Mouse (Mus musculus): ENCODE results near the gene Rnase12. TPM values are rescaled to one million over a fixed set of nuclear protein-coding genes. Genes with fewer than 3 reads are reported as not detected.
A peak's percentile ranks its signal among the peaks of the same experiment; 100 is the strongest.
"Not testable (repeated sequence)": the region's sequence is repeated elsewhere in the genome, so short reads cannot be mapped to it uniquely, and the experiment has no call there.

The Rnase12 gene
- polyA plus RNA-seq, 1 experiment from 2014 or later: not detected

DNA sequence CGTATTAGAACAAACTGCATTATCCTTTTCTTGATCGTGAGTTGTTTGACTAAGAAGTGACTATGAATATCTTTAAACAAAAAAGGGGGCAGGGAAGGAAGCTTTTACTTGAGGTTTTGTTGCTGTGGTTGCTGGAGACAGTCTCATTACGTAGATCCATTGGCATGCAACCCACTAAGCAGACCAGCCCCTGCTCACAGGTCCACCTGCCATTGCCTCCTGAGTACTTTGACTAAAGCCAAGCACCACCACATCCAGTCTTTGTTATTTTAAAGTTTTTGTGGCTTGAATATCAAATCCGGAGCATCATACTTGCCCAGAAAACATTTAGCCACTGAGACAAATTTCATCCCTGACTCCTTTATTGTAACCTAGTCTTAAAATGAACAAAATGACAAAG is 21.2 kb downstream of the Rnase12 start:
- H3K4me1 ChIP-seq: no peaks in the 10 kb centered on the region
- H3K4me3 ChIP-seq: no peak overlapping the region
- H3K4me2 ChIP-seq (replicated peaks): no peak overlapping the region
- no peaks in the 10 kb centered on the region for H3K36me3 ChIP-seq
- no peak overlapping the region for H3K27ac ChIP-seq
- ATAC-seq (ENCODE audit: low FRiP score): no peak
- H3K27me3 ChIP-seq: no peaks in the 10 kb centered on the region
- no peak overlapping the region for H3K9ac ChIP-seq
- 86% methylated on average over 4 of the region's 4 CpGs for WGBS
- H3K9me3 ChIP-seq (replicated peaks): no peaks in the 10 kb centered on the region

DNA sequence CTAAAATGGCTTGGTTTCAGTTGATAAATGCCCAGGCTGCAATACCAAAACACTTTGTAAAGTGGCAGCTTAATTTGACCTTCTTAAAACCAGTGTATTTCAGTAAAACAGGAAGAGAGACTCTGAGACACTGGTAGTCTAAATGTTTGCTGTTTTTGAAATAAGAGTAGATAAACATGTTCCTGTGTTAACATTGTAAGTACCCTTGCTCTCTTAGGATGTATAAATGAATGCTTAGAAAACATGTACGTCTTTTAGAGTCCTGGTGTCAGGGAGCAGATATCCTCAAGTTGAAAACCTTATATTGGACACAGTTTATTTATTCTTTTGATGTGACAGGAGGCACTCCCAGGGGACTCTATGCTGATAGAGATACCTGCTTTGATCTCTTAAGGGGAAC is 22.3 kb downstream of the Rnase12 start:
- no peaks in the 10 kb centered on the region for H3K9me3 ChIP-seq (replicated peaks)
- H3K4me2 ChIP-seq (replicated peaks): no peak overlapping the region
- WGBS: 47% methylated on average over 1 of the region's 1 CpGs
- H3K27me3 ChIP-seq: no peaks in the 10 kb centered on the region
- ATAC-seq (ENCODE audit: low FRiP score): no peak
- H3K4me1 ChIP-seq: no peaks in the 10 kb centered on the region
- no peak overlapping the region for H3K4me3 ChIP-seq
- no peak overlapping the region for H3K9ac ChIP-seq
- H3K27ac ChIP-seq: no peak overlapping the region
- no peaks in the 10 kb centered on the region for H3K36me3 ChIP-seq

DNA sequence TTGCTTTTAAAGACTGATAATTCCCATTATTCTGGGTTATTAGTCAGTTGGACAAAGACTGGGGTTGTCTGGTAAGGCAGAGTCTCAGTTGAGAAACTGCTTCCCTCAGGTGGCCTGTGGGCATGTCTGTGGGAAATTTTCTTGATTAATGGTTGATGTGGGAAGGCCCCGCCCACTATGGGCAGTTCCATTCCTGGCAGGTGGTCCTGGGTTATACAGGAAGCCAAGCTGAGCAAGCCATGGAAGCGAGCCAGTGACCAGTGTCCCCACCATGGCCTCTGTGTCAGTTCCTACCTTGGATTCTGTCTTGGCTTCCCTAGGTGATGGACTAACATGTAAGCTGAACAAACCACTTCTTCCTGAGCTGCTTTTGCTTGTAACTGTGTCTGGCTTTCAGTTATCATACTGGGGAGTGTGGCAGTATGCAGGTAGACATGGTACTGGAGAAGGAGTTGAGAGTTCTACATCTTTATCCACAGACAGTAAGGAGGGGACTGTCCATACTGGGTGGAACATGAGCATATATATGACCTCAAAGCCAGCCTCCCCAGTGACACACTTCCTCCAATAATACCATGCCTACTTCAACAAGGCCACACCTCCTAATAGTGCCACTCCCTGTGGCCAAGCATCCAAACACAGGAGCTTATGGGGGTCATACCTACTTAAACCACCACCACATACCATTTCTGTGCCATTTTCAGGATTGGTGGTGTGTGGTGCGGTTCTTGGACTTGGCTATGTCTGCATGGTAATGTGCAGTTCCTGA is 29.9 kb downstream of the Rnase12 start:
- no peaks in the 10 kb centered on the region for H3K9me3 ChIP-seq (replicated peaks)
- 0 out of 2 replicates have a peak, but pooled peaks have one; percentile 35 for ATAC-seq (ENCODE audit: low FRiP score)
- WGBS: 52% methylated on average over 3 of the region's 3 CpGs
- no peak overlapping the region for H3K4me2 ChIP-seq (replicated peaks)
- no peak overlapping the region for H3K9ac ChIP-seq
- H3K27me3 ChIP-seq: no peaks in the 10 kb centered on the region
- H3K36me3 ChIP-seq: no peaks in the 10 kb centered on the region
- no peak overlapping the region for H3K27ac ChIP-seq
- H3K4me3 ChIP-seq: no peak overlapping the region
- no peaks in the 10 kb centered on the region for H3K4me1 ChIP-seq

DNA sequence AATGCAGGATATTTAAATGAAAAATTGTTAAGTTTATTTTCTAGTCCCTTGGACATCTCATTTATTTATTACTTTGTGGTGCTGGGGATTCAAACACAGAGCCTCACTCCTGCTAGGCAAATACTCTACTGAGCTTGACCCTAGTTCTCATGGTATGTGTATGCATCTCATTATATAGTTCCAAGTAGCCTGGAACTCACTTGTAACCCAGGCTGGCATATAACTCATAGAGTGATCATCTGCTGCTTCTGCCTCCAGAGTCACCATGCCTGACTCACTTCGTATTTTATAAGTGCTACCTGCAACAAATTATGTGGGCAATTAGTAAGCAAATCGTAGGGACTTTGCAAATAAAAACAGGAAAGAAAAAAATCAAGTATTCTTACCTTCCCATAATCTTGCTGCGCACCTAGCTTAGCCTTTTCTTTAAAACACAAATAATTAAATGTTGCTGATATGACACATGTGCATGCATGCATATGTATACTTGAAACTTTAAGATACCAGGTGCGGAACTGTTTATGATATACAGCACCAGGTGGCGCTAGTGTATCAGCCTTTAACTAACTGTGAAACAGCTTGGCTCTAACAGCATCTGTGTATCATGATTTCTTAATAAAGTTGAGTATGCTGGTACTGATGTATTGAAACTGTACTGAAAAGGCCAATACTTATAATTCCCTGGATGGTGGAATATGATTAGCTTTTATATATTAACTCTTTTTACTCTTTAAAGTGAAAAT is 30.9 kb downstream of the Rnase12 start:
- Histone ChIP-seq H3K9ac (no peak overlapping the region), H3K4me2 (replicated peaks) (no peak overlapping the region), H3K27ac (no peak overlapping the region), H3K4me1 (no peaks in the 10 kb centered on the region), H3K4me3 (no peak overlapping the region), H3K36me3 (no peaks in the 10 kb centered on the region), H3K27me3 (no peaks in the 10 kb centered on the region), H3K9me3 (replicated peaks) (no peaks in the 10 kb centered on the region)
- peak; percentile 46; the same call in 1 of the 2 replicates for ATAC-seq (ENCODE audit: low FRiP score)
- 41% methylated on average over 5 of the region's 5 CpGs for WGBS

DNA sequence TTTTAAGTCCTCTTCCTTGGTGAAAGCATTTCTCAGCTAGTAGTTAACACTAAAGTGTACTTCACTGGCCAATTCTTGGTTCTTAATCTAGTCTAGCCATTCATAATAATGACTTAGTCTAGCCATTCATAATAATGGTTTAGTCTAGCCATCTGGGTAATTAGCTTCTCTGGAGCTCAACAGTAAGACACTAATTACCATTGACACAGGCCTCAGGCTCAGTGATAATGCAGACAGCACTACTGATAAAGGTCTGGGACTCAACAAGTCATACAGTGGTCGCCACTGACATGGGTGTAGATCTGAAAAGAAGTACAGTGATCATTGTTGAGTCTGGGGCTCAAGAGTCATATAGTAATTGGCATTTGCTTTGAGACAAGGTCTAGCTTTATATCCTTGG is 32.6 kb downstream of the Rnase12 start:
- WGBS: 94% methylated on average over 1 of the region's 1 CpGs
- Histone ChIP-seq H3K27me3 (no peaks in the 10 kb centered on the region), H3K9ac (no peak overlapping the region), H3K4me3 (no peak overlapping the region), H3K4me1 (no peaks in the 10 kb centered on the region), H3K4me2 (replicated peaks) (no peak overlapping the region), H3K9me3 (replicated peaks) (no peaks in the 10 kb centered on the region), H3K36me3 (no peaks in the 10 kb centered on the region), H3K27ac (no peak overlapping the region)
- ATAC-seq (ENCODE audit: low FRiP score): no peak

DNA sequence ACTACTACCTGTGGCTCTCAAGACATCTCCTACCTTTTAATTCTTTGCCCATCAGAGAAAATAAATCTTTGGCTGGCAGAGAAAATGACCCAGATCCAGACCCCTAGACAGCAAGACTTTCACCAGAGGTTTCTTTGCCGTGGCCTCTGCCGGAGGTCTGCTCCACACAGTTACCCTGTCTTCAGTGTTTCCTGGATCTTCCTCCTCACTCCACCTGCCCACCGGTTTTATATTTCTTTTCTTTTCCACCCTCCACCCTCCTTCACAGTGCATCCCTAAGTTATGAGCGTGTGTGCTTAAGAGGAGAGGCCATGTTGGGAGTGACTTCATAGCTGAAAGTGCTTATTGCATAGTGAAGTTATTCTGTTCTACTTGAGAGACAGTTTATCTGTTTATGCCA is 34.0 kb downstream of the Rnase12 start:
- Histone ChIP-seq H3K27ac (no peak overlapping the region), H3K9ac (no peak overlapping the region), H3K9me3 (replicated peaks) (no peaks in the 10 kb centered on the region), H3K4me3 (no peak overlapping the region), H3K36me3 (no peaks in the 10 kb centered on the region), H3K4me2 (replicated peaks) (no peak overlapping the region), H3K27me3 (no peaks in the 10 kb centered on the region), H3K4me1 (no peaks in the 10 kb centered on the region)
- no peak for ATAC-seq (ENCODE audit: low FRiP score)
- WGBS: 77% methylated on average over 4 of the region's 4 CpGs

DNA sequence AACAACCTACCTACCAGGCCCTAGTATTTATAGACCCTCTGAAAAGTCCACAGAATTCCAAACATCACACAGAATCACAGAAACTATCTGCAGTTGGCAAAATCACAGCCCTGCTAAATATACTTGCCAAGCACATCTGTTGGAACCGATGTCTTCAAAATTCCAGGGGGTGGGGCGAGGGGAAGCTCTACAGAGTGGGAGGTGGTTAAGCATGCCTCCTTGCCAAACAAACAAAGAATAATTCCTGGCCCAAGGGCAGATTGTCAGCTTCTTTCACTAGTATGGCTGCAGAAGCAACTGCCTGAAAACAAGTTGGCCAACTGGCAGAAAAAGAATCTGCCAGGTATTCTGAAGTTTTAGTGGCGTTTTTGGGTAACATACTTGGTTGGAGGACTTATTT is 40.2 kb downstream of the Rnase12 start:
- H3K9me3 ChIP-seq (replicated peaks): no peaks in the 10 kb centered on the region
- no peak overlapping the region for H3K4me2 ChIP-seq (replicated peaks)
- H3K27me3 ChIP-seq: no peaks in the 10 kb centered on the region
- H3K4me1 ChIP-seq: no peaks in the 10 kb centered on the region
- H3K9ac ChIP-seq: no peak overlapping the region
- 83% methylated on average over 3 of the region's 3 CpGs for WGBS
- H3K4me3 ChIP-seq: no peak overlapping the region
- no peak for ATAC-seq (ENCODE audit: low FRiP score)
- no peak overlapping the region for H3K27ac ChIP-seq
- no peaks in the 10 kb centered on the region for H3K36me3 ChIP-seq

DNA sequence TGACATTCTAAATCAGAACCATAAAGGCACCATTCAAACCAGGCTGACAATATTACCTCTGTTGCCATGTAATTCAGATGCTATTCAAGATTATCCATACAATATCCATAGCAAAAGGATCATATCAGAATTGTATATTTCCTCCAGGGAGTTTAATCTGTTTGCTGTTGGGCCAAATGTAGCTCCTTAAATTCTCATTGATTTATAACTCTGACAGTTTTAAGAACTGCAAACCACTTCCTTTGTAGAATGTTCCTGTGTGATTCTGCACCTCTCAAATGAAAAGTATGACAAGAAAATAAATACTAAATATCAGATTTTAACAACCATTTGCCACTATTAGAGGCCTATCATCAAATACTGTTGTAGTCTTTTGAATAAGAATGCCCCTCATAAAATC is 41.7 kb downstream of the Rnase12 start:
- Histone ChIP-seq H3K27ac (no peak overlapping the region), H3K4me2 (replicated peaks) (no peak overlapping the region), H3K27me3 (no peaks in the 10 kb centered on the region), H3K36me3 (no peaks in the 10 kb centered on the region), H3K9ac (no peak overlapping the region), H3K4me3 (no peak overlapping the region), H3K9me3 (replicated peaks) (no peaks in the 10 kb centered on the region), H3K4me1 (no peaks in the 10 kb centered on the region)
- no peak for ATAC-seq (ENCODE audit: low FRiP score)

DNA sequence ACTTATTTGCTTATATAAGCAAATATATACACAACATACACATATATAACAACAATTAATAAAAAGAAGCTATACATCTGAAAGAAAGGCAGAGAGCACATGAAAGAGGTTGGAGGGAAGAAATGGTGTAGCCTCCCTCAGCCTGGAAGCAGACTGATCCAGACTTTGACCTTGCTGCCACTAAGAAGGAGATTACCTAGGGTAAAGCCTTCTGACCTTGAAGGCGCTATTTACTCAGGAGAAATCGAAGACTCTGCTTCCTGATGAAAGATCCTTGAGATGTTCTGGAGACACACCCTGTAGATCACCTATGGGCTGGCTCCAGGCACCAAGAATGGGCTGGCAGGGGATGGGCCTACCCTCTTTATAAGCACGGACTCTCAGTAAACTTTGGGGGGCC is 42.7 kb downstream of the Rnase12 start:
- H3K36me3 ChIP-seq; H3K9ac ChIP-seq; H3K27ac ChIP-seq; H3K4me2 ChIP-seq (replicated peaks); H3K27me3 ChIP-seq; ATAC-seq (ENCODE audit: low FRiP score); H3K4me3 ChIP-seq; H3K9me3 ChIP-seq (replicated peaks); H3K4me1 ChIP-seq: not testable (repeated sequence)
- WGBS: 92% methylated on average over 3 of the region's 3 CpGs

DNA sequence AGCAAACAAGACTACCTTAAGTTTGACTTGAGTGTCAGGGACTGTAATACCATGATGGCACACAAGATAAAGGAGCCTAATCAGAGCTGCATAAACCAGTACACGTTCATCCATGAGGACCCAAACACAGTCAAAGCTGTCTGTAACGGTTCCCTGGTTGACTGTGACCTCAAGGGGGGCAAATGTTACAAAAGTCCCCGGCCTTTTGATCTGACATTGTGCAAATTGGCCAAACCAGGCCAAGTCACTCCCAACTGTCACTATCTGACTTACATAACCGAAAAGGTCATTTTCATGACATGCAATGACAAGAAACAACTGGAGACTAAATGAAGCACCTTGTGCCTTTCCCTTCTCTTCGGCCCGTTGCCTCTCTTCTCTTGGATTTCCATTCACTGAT is 47.9 kb downstream of the Rnase12 start:
- Histone ChIP-seq H3K9me3 (replicated peaks) (no peaks in the 10 kb centered on the region), H3K27me3 (no peaks in the 10 kb centered on the region), H3K36me3 (no peaks in the 10 kb centered on the region), H3K4me3 (no peak overlapping the region), H3K27ac (no peak overlapping the region), H3K4me2 (replicated peaks) (no peak overlapping the region), H3K4me1 (no peaks in the 10 kb centered on the region), H3K9ac (no peak overlapping the region)
- no peak for ATAC-seq (ENCODE audit: low FRiP score)
- 86% methylated on average over 6 of the region's 6 CpGs for WGBS

DNA sequence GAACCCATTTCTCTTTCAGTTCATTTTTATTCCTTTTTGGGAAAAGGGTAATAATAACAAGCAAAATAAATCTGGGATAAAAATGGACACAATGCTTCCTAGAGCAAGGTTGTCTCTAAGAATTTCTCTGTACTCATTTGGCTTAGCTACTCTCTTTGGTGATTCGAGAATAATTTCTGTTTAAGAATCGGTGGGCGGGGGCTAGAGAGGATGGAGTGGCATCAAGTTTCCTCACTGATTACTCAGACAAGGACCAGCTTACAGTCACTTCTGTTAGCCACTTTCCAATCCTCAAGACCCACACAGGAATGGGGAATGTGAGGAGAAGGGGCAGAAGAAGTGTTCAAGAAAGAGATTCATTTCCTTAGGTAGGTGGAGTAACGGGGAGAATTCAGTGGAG is 48.7 kb downstream of the Rnase12 start:
- ATAC-seq (ENCODE audit: low FRiP score): no peak
- no peak overlapping the region for H3K4me3 ChIP-seq
- no peak overlapping the region for H3K27ac ChIP-seq
- no peaks in the 10 kb centered on the region for H3K4me1 ChIP-seq
- H3K27me3 ChIP-seq: no peaks in the 10 kb centered on the region
- WGBS: 92% methylated on average over 4 of the region's 4 CpGs
- H3K36me3 ChIP-seq: no peaks in the 10 kb centered on the region
- no peak overlapping the region for H3K4me2 ChIP-seq (replicated peaks)
- no peaks in the 10 kb centered on the region for H3K9me3 ChIP-seq (replicated peaks)
- no peak overlapping the region for H3K9ac ChIP-seq

DNA sequence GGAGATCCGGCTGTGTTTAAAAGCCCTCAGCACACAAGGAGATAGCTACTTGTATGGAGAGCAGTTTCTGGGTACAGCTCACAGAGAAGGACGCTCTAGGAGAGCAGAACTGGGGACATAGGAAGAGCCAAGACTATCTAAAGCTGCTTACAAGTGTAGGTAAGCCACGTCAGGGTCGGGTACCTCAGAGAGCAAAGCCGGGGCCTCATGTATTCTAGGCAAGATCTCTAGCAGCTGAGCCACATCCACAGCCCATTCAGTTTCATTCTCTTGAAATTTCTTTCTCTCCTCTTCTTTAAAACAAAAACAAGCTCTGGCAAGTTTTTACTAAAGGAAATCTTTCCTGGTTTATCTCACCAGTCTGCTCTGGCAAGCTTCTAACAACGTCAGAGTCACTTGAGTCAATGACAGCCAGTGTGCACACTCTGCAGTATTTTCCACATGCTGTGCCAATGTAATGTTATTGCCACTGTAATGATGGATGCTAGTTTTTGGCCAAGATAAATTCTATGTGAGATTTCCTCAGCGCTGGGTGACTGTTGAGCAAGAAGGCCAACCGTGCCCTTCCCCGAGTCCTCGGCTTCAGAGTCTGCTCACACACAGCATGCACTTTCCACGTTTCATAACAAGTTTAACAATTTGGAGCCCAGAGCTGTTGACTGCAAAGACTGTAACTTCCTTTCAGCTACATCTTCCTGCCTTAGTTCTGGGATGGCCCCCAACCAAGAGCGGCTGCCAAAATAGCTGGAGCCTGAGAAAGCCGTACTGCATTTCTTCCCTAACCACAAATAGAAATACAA is 49.3 kb downstream of the Rnase12 start:
- Histone ChIP-seq H3K9ac (no peak overlapping the region), H3K27ac (no peak overlapping the region), H3K4me3 (no peak overlapping the region), H3K27me3 (no peaks in the 10 kb centered on the region), H3K36me3 (no peaks in the 10 kb centered on the region), H3K4me1 (no peaks in the 10 kb centered on the region), H3K9me3 (replicated peaks) (no peaks in the 10 kb centered on the region), H3K4me2 (replicated peaks) (no peak overlapping the region)
- ATAC-seq (ENCODE audit: low FRiP score): no peak
- WGBS: 81% methylated on average over 13 of the region's 13 CpGs
